Mouse (Mus musculus): ENCODE measurements at regions not wholly inside any gene's neighbourhood (a gene's known extent, or its start where the extent isn't known, plus 50 kb on each side); places are given as distances from the start of the nearest gene placed in this dataset.

DNA sequence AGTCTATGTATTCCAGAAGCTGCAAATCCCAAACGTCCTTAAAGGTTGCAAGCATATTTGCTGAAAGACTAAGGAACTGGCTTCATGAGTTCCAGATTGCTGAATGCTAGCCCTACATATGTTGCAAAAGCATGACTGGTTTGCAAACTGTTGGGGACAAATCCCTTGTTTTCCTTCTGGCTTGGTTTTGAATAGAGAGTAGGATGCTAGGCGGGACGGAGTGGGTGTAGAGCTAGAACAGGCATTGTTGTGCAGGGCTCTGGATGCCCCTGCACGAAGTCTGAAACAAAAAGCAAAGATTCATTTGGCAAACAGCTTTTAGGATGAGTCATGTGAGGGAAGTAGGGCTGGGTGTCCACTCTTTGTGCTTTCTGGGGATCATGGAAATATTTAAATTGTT is 500.9 kb upstream of the Cnksr2 start:
- peak; percentile 6 to 19 for DNase-seq (ENCODE audit: low spot score in 2 of 2)

DNA sequence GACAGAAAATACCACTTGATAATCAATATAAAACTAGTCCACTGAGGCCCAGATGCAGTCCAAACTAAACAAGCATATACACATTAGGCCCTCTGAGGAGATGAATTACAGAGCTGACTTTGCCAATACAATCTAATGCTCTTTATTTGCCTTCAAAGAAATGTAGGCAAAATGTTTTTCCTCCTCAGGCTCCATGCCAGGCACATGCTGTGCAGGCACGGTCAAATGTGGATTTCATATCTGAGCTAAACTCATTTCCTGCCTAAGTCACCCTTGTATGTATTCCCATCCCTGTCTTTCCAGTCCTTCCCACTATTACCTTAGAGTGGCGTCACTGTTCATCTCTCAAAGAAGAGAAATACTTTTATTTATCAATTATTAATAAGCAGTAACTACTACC is 534.8 kb upstream of the Cnksr2 start:
- no peak for DNase-seq (ENCODE audit: low spot score in 2 of 2)

DNA sequence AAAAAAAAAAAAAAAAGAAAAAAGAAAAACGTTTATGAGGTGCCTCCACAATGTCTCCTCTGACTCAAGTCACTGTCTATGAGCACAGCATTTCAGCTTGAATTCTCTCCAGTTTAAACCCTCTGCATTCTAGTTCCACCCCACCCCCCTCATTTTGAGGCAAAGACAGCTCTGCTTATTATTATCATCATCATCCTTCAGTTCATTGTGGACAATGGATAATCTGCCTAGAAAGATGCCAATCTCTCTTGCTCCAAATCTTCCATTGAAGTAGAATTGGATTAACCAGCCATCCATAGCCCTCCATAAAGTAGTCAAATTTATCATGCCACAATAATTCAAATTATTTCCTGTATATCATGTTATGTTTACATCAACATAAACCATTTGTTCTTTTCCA is 570.0 kb upstream of the Cnksr2 start:
- no peak for DNase-seq (ENCODE audit: low spot score in 2 of 2)

DNA sequence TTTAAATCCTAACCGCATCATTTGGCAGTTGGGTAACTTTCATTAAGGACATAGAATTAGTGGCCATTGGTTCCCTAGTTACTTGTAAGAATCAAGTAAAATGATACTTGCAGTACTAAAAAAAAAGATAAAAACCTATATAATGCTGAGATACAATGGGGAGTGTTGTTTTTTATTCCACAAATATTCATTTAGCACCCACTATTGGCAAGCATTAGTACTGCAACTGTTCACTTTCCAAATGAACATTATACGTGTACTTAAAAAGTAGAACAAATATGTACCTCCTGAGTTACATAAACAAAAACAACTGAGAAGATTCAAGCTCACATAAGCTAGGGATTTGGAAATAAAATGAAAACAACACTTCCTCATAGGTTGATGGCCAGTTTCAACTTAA is 570.5 kb upstream of the Cnksr2 start:
- DNase-seq (ENCODE audit: low spot score in 2 of 2), result no peak

DNA sequence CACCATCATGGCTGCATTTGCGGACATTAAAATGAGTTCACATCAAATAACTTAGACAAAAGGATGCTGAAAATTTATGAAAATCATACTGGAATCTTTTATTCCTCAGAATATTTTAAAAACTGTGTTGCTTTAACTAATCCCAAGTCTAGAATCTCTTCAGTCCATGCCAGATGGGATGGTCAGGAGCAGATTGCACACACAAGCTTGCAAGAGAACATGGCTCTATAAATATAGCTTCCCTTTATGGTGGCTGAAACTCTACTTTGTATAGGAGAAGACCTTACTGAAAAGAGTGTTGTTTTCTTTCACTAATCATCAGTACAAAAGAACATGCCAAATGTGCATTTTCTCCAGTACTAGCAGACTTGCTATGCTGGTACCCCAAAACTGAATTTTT is 570.9 kb upstream of the Cnksr2 start:
- peak; percentile 8 to 21 for DNase-seq (ENCODE audit: low spot score in 2 of 2)

DNA sequence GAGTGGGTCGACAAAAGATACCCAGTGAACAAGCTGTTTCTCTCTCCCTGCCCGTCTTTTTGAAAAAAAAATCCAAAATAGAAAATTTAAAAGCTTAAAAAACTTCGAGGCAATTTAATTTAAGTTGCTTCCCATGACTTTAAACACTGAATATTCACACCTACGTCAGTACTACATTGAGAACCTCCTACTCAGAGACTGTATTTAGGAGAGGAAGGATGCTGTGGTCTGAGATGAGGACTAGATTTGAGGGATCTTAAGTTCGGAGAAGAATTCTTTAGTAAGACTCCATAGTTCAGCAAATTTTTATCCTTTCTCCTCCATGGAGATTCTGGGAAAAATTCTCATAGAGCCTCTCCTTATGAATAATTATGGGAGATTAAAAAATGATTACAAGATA is 571.4 kb upstream of the Cnksr2 start:
- no peak for DNase-seq (ENCODE audit: low spot score in 2 of 2)

DNA sequence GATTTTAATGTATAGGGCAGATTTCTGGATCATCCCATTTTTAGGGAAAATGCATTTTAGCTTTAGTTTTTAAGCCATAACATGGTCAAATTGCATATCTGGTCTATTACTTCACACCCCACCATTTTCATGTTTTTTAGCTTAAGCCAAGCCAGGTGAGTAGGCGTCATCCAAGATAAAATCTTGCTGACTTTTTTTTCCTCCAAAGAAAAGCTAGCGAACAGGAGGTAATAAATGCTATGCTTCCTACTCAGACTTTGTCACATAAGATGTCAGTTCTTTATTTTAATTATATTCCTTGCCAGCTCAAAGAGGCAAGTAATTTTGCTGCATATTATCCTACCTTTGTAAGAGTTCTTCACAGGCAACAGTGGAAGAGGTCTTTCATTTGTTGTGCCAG is 572.0 kb upstream of the Cnksr2 start:
- DNase-seq (ENCODE audit: low spot score in 2 of 2), result no peak

DNA sequence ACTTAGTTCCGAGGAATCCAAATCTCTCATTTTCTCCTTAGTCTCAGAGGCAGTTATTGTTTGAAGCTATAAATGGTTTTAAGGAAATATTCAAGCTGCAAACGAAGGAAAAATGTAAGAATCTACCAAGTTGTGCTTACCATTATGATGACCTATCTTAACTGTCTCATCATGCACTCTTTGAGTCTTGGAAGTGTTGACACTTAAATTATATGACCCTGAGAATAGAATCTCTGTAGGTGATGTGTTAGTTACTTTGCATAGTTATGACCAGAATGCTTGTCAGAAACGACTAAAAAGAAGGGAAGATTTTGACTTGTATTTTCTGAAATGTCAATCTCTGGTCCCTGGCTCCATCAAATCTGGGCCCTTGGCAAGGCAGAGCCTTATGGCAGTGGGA is 582.7 kb upstream of the Rps6ka3 start:
- no peak for DNase-seq (ENCODE audit: low spot score in 2 of 2)

DNA sequence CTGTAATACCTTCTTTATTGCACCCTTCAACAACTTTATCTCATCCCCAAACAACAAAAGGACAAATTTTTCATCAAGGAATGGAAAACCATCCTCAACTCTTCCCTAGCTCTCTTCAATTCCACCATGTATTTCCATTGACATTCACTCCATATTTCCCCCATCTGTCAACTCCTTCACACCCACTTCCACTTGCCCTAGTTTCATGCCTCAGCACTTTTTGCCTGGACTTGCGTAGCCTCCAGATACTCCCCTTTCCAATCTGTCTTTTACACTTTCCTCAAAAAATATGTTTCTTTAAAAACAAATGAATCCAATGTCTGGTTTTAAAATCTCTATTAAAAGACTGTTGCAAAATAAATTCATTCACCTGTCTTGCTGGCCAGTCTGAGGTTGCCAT is 577.7 kb upstream of the Rps6ka3 start:
- DNase-seq (ENCODE audit: low spot score in 2 of 2), result no peak

DNA sequence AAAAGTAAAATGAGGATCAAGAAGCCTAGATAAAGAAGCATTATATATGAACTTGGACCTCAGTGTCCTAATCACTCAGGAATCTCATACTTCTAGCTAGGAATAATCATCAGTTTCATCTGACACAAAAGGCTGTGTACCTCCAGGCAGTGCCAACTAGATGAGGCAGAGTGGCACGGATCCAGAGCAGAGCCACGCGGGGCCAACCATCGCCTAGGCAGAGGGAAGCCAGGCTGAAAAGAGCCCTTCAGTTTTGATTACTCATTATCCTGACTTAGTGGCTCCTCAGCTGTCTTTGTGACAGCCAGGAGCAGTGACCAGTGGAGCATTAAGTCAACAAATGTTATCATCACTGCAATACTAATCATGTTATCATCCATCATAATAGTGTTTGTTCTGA is 557.9 kb upstream of the Rps6ka3 start:
- DNase-seq (ENCODE audit: low spot score in 2 of 2), result no peak

DNA sequence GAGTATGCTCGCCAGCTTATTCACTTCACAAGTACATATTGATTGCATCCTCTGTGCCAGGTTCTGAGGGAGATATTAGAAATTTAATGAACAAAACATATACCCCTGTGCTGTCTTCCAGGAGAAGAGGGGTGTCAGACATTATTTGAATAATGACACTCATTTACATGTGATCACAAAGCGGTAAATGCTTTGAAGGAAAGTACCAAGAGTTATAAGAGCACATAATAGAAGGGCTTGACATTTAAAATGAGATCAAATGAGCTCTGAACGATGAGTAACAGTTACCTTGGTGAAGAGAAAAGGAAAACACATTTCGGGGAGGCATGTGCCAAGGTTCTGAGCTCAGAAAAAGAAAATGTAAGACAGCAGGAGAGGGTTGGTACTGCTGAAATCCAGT is 553.9 kb upstream of the Rps6ka3 start:
- no peak for DNase-seq (ENCODE audit: low spot score in 2 of 2)

DNA sequence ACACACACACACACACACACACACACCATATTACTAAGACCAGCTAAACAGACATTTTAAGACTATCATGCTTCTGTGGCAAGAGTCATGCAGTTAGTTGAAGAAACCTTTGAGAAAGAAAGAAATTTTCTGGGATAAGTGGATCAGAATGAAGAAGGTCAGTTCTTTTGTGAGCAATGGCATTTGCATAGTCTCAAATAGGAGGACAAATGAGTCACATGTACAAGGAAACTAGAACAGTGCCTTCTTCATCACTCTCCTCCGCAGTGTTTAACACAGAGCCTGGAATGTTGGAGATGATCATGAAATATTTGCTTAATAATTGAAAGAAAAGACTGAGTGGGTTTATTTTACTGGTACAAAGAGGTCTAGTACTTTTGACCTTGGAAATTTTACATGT is 515.9 kb upstream of the Rps6ka3 start:
- DNase-seq (ENCODE audit: low spot score in 2 of 2), result no peak

DNA sequence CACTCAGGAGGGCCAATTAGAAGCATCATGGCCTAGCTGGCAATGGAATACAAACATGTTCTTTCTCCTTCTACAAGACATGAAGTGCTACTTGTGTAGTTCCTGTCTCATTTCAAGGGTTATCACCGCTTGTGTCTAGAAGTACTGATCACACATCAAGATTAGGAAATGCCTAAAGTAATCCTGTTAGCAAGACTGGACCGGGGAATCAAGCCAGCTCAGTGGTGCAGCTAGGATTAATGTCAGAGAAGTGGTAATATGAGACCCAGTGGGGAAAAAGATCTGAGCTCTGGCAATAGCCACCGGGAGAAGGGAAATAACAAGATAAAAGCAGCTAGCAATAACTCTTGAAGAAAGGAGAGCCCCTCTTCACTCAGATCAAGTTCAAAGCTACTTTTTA is 506.7 kb upstream of the Rps6ka3 start:
- no peak for DNase-seq (ENCODE audit: low spot score in 2 of 2)

DNA sequence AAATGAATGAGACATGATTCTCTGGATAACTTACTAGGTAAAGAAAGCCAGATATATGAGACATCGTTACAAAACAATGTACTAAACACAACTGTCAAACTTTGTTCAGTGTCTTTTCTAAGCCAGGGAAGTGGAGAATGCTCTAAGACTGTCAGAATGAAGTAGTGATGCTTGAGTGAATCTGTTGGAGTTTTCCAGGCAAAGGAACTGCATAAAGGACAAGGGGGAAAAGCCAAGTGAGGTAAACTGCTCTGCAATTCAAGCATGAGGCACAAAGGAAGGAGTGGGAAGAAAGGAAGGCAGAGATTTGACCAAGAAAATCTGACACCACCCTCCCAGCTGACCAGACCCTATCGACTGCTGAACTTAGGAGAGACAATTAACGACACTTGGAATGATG is 500.3 kb upstream of the Rps6ka3 start:
- no peak for DNase-seq (ENCODE audit: low spot score in 2 of 2)

DNA sequence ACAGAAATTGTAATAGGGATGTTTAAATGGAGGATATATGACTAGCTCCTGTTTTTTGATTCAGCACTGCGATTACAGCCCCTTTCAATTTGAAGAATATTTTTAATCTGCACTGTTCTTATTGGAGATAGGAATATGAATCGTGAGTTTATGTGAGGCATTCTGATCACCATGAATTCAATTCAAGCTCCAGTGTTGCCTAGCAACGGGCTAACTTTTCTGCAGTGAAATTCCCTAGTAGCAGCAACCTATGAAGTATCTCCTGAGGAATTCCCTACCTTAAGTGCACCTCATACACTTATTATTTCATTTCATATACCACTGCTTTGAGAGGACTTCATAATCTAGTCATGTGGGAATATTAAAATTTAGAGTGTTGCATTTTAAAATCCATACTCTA is 465.4 kb upstream of the Rps6ka3 start:
- peak in 1 of 2 experiments; percentile 13 for DNase-seq (ENCODE audit: low spot score in 2 of 2)

DNA sequence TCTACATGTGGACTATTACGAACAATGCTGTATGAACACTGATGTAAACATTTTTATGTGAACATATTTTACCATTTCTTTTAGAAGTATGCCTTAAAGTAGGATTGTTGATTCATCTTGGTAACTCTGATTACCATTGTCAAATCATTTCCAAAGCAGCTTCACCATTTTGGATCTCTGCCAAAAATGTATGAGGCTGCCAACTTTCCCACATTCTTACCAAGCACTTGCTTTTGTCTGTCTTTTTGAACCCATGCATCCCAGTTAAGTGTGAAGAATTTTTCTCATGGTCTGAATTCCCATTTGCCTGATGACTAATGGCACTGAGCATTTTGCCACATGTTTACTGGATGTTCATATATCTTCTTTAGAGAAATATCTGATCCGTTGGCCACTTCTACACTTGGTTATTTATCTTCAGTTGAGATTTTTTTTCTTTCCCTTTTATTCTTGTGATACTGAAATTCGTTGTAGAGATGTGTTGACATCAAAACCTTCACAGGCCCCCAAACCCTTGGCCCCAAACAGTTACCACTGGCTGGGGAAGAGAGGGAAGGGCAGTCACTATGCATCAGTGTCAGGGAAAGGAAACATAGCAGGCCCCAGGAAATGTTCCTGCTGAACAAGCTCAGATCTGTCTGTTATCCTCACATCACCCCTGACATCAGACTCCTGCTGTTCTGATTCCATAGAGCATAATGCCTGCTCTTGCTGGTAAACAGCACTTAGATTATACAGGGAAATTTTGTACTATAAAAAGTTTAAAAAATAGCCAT is 464.2 kb upstream of the Rps6ka3 start:
- DNase-seq (ENCODE audit: low spot score in 2 of 2), result no peak
